Mouse (Mus musculus) hindbrain, embryonic 13.5 days (tissue): ENCODE measurements at regions not wholly inside any gene's neighbourhood (a gene's known extent, or its start where the extent isn't known, plus 50 kb on each side); places are given as distances from the start of the nearest gene placed in this dataset.
"Not testable (repeated sequence)": the region's sequence is repeated elsewhere in the genome, so short reads cannot be mapped to it uniquely, and the experiment has no call there.

Experiments
- ATAC-seq: fragments of 200-750 bp; cut with Nextera tagmentation; 2 replicates; pipeline ENCODE4 v1.8.0; 2017; ENCODE audit warnings: moderate TSS enrichment; ENCODE audit not compliant: low FRiP score
- H3K27ac ChIP-seq: fragments of 300-500 bp; sonication (generic); 2 replicates; pipeline ENCODE4 v1.5.1; 2015; ENCODE audit warnings: inconsistent platforms, mild to moderate bottlenecking, moderate library complexity
- H3K27me3 ChIP-seq: fragments of 300-500 bp; sonication (generic); 2 replicates; pipeline ENCODE4 v1.6.1; 2015; ENCODE audit warnings: mild to moderate bottlenecking, inconsistent platforms
- H3K36me3 ChIP-seq: fragments of 300-500 bp; sonication (generic); 2 replicates; pipeline ENCODE4 v1.6.1; 2015; ENCODE audit warnings: mild to moderate bottlenecking, inconsistent platforms
- H3K4me1 ChIP-seq: fragments of 300-500 bp; sonication (generic); replicated peaks from 2 replicates; pipeline ENCODE4 v1.6.1; 2015; ENCODE audit warnings: inconsistent platforms
- H3K4me2 ChIP-seq: fragments of 300-500 bp; sonication (generic); 2 replicates; pipeline ENCODE4 v1.6.1; 2015; ENCODE audit warnings: inconsistent platforms, mild to moderate bottlenecking, moderate library complexity
- H3K4me3 ChIP-seq: fragments of 300-500 bp; sonication (generic); 2 replicates; pipeline ENCODE4 v1.5.1; 2015; ENCODE audit warnings: mild to moderate bottlenecking, inconsistent platforms
- H3K9ac ChIP-seq: fragments of 300-500 bp; sonication (generic); 2 replicates; pipeline ENCODE4 v1.6.1; 2015; ENCODE audit warnings: mild to moderate bottlenecking, inconsistent platforms
- H3K9me3 ChIP-seq: fragments of 300-500 bp; sonication (generic); 2 replicates; pipeline ENCODE4 v1.6.1; 2016; ENCODE audit warnings: inconsistent platforms
- WGBS: fragments of 180-500 bp; shearing (Covaris S2); methylation state at CpG from one replicate; pipeline ENCODE4 v1.1.7; 2015; 5-methylcytosine and 5-hydroxymethylcytosine counted together

- WGBS, result 84% methylated on average over 2 of the region's 2 CpGs
- Histone ChIP-seq H3K27me3 (peaks cover 4% of the 10 kb centered on the region; the same call in 1 of the 2 replicates), H3K36me3 (no peaks in the 10 kb centered on the region), H3K4me1 (no peaks in the 10 kb centered on the region), H3K9me3 (no peaks in the 10 kb centered on the region), H3K27ac (no peak overlapping the region), H3K9ac (no peak overlapping the region), H3K4me2 (no peak overlapping the region), H3K4me3 (no peak overlapping the region)
- no peak for ATAC-seq
These were observed 350.3 kb upstream of the Cdh5 start for GRCm38 (mm10) chr8:103751161-103751560.

GRCm38 (mm10) chr8:103763821-103764220 lies 337.6 kb upstream of the Cdh5 start:
- no peak overlapping the region for H3K27ac ChIP-seq
- peaks cover 4% of the 10 kb centered on the region; the same call in 1 of the 2 replicates for H3K9me3 ChIP-seq
- no peaks in the 10 kb centered on the region for H3K27me3 ChIP-seq
- H3K4me2 ChIP-seq, result no peak overlapping the region
- 81% methylated on average over 1 of the region's 1 CpGs for WGBS
- no peaks in the 10 kb centered on the region for H3K36me3 ChIP-seq
- no peak overlapping the region for H3K9ac ChIP-seq
- no peaks in the 10 kb centered on the region for H3K4me1 ChIP-seq
- ATAC-seq, result no peak
- no peak overlapping the region for H3K4me3 ChIP-seq

- 91% methylated on average over 6 of the region's 6 CpGs for WGBS
- ATAC-seq, result no peak
- Histone ChIP-seq H3K4me3 (no peak overlapping the region), H3K27me3 (no peaks in the 10 kb centered on the region), H3K36me3 (no peaks in the 10 kb centered on the region), H3K9me3 (no peaks in the 10 kb centered on the region), H3K27ac (no peak overlapping the region), H3K4me1 (no peaks in the 10 kb centered on the region), H3K4me2 (no peak overlapping the region), H3K9ac (no peak overlapping the region)
These were observed 321.8 kb upstream of the Cdh5 start for GRCm38 (mm10) chr8:103779658-103780057.

GRCm38 (mm10) chr8:103788308-103788707 lies 313.1 kb upstream of the Cdh5 start:
- Histone ChIP-seq H3K9me3 (no peaks in the 10 kb centered on the region), H3K27me3 (no peaks in the 10 kb centered on the region), H3K9ac (no peak overlapping the region), H3K4me3 (no peak overlapping the region), H3K27ac (no peak overlapping the region), H3K4me1 (no peaks in the 10 kb centered on the region), H3K4me2 (no peak overlapping the region), H3K36me3 (no peaks in the 10 kb centered on the region)
- ATAC-seq, result no peak
- WGBS, result 81% methylated on average over 3 of the region's 3 CpGs

GRCm38 (mm10) chr8:103793331-103793730 lies 308.1 kb upstream of the Cdh5 start:
- Histone ChIP-seq H3K9ac (no peak overlapping the region), H3K27me3 (no peaks in the 10 kb centered on the region), H3K4me1 (no peaks in the 10 kb centered on the region), H3K4me3 (no peak overlapping the region), H3K4me2 (no peak overlapping the region), H3K27ac (no peak overlapping the region), H3K36me3 (no peaks in the 10 kb centered on the region), H3K9me3 (no peaks in the 10 kb centered on the region)
- 91% methylated on average over 1 of the region's 1 CpGs for WGBS
- ATAC-seq, result no peak

GRCm38 (mm10) chr8:103798630-103799029 lies 302.8 kb upstream of the Cdh5 start:
- not testable (repeated sequence) for H3K36me3 ChIP-seq, H3K4me1 ChIP-seq, ATAC-seq, H3K4me2 ChIP-seq, H3K9me3 ChIP-seq, H3K27me3 ChIP-seq, H3K27ac ChIP-seq, H3K9ac ChIP-seq, H3K4me3 ChIP-seq
- WGBS, result 89% methylated on average over 2 of the region's 2 CpGs

- Histone ChIP-seq H3K4me3 (no peak overlapping the region), H3K27me3 (no peaks in the 10 kb centered on the region), H3K4me1 (no peaks in the 10 kb centered on the region), H3K9me3 (no peaks in the 10 kb centered on the region), H3K36me3 (no peaks in the 10 kb centered on the region), H3K4me2 (no peak overlapping the region), H3K9ac (no peak overlapping the region), H3K27ac (no peak overlapping the region)
- WGBS, result 78% methylated on average over 5 of the region's 5 CpGs
- ATAC-seq, result no peak
These were observed 293.3 kb upstream of the Cdh5 start for GRCm38 (mm10) chr8:103808171-103808570.

GRCm38 (mm10) chr8:103808580-103808979 lies 292.8 kb upstream of the Cdh5 start:
- Histone ChIP-seq H3K27me3 (no peaks in the 10 kb centered on the region), H3K4me3 (no peak overlapping the region), H3K27ac (no peak overlapping the region), H3K4me1 (no peaks in the 10 kb centered on the region), H3K4me2 (no peak overlapping the region), H3K9ac (no peak overlapping the region), H3K9me3 (no peaks in the 10 kb centered on the region), H3K36me3 (no peaks in the 10 kb centered on the region)
- 61% methylated on average over 8 of the region's 8 CpGs for WGBS
- ATAC-seq, result no peak

- Histone ChIP-seq H3K4me2 (no peak overlapping the region), H3K4me3 (no peak overlapping the region), H3K27ac (no peak overlapping the region), H3K9me3 (no peaks in the 10 kb centered on the region), H3K36me3 (no peaks in the 10 kb centered on the region), H3K4me1 (0 out of 2 replicates have a peak, but pooled peaks cover 1% of the 10 kb centered on the region), H3K27me3 (no peaks in the 10 kb centered on the region), H3K9ac (no peak overlapping the region)
- no peak for ATAC-seq
- 72% methylated on average over 7 of the region's 7 CpGs for WGBS
These were observed 292.3 kb upstream of the Cdh5 start for GRCm38 (mm10) chr8:103809140-103809539.

- Histone ChIP-seq H3K4me3 (no peak overlapping the region), H3K9ac (no peak overlapping the region), H3K4me2 (no peak overlapping the region), H3K27ac (no peak overlapping the region), H3K9me3 (no peaks in the 10 kb centered on the region), H3K27me3 (no peaks in the 10 kb centered on the region), H3K36me3 (no peaks in the 10 kb centered on the region), H3K4me1 (0 out of 2 replicates have a peak, but pooled peaks cover 3% of the 10 kb centered on the region)
- ATAC-seq, result no peak
- WGBS, result 57% methylated on average over 10 of the region's 10 CpGs
These were observed 287.4 kb upstream of the Cdh5 start for GRCm38 (mm10) chr8:103813954-103814591.

- H3K27ac ChIP-seq, result no peak overlapping the region
- H3K4me3 ChIP-seq, result no peak overlapping the region
- H3K9ac ChIP-seq, result no peak overlapping the region
- 84% methylated on average over 15 of the region's 15 CpGs for WGBS
- H3K9me3 ChIP-seq, result no peaks in the 10 kb centered on the region
- H3K36me3 ChIP-seq, result no peaks in the 10 kb centered on the region
- ATAC-seq, result no peak
- H3K27me3 ChIP-seq, result no peaks in the 10 kb centered on the region
- 0 out of 2 replicates have a peak, but pooled peaks cover 3% of the 10 kb centered on the region for H3K4me1 ChIP-seq
- no peak overlapping the region for H3K4me2 ChIP-seq
These were observed 285.1 kb upstream of the Cdh5 start for GRCm38 (mm10) chr8:103816101-103816894.

- no peak for ATAC-seq
- 80% methylated on average over 7 of the region's 7 CpGs for WGBS
- H3K27ac ChIP-seq, result no peak overlapping the region
- H3K4me3 ChIP-seq, result no peak overlapping the region
- H3K4me2 ChIP-seq, result no peak overlapping the region
- H3K9ac ChIP-seq, result no peak overlapping the region
- H3K36me3 ChIP-seq, result no peaks in the 10 kb centered on the region
- no peaks in the 10 kb centered on the region for H3K9me3 ChIP-seq
- no peaks in the 10 kb centered on the region; the same call in 1 of the 2 replicates for H3K4me1 ChIP-seq
- H3K27me3 ChIP-seq, result no peaks in the 10 kb centered on the region
These were observed 277.9 kb upstream of the Cdh5 start for GRCm38 (mm10) chr8:103823541-103823940.

GRCm38 (mm10) chr8:103824747-103825146 lies 276.7 kb upstream of the Cdh5 start:
- Histone ChIP-seq H3K9me3 (no peaks in the 10 kb centered on the region), H3K36me3 (no peaks in the 10 kb centered on the region), H3K9ac (no peak overlapping the region), H3K4me2 (no peak overlapping the region), H3K27ac (no peak overlapping the region), H3K4me1 (no peaks in the 10 kb centered on the region; the same call in 1 of the 2 replicates), H3K4me3 (no peak overlapping the region), H3K27me3 (no peaks in the 10 kb centered on the region)
- WGBS, result 23% methylated on average over 1 of the region's 1 CpGs
- no peak for ATAC-seq
